ENCODE assay signal across 8 mouse cellular contexts in genomic region chr4:98109064-98109463, GRCm38 (mm10).
DNase-seq lines count a peak whose midpoint lies in the region; ATAC-seq lines count a peak whose summit lies in the region.

No protein-coding gene starts in this region.

- no peaks in the 10 kb centered on the region for H3K27me3 ChIP-seq in embryonic facial prominence, embryonic 14.5 days (replicated peaks; ENCODE audit: control insufficient read depth, insufficient read depth, low read length)
- no peaks in the 10 kb centered on the region for H3K27me3 ChIP-seq in heart, embryonic 12.5 days (replicated peaks)
- 0 out of 2 replicates have a peak, but pooled peaks cover 10% of the 10 kb centered on the region for H3K27me3 ChIP-seq in liver, embryonic 13.5 days
- H3K27me3 ChIP-seq in neural tube, embryonic 12.5 days (replicated peaks): no peaks in the 10 kb centered on the region

- H3K9ac ChIP-seq in embryonic facial prominence, embryonic 14.5 days (ENCODE audit: low read depth, low read length): no peak overlapping the region
- no peak overlapping the region for H3K9ac ChIP-seq in heart, embryonic 12.5 days
- H3K9ac ChIP-seq in liver, embryonic 13.5 days: no peak overlapping the region
- no peak overlapping the region for H3K9ac ChIP-seq in neural tube, embryonic 12.5 days

- H3K4me3 ChIP-seq in embryonic facial prominence, embryonic 14.5 days (ENCODE audit: low read depth, low read length): no peak overlapping the region
- no peak overlapping the region for H3K4me3 ChIP-seq in heart, embryonic 12.5 days
- no peak overlapping the region for H3K4me3 ChIP-seq in liver, embryonic 13.5 days (replicated peaks)
- no peak overlapping the region for H3K4me3 ChIP-seq in neural tube, embryonic 12.5 days

- ATAC-seq in CD4-positive, CD25-positive, alpha-beta regulatory T cell, adult 4 months: peak; percentile 44
- ATAC-seq in embryonic facial prominence, embryonic 14.5 days (ENCODE audit: low read depth): peak; percentile 66
- ATAC-seq in heart, embryonic 12.5 days (ENCODE audit: insufficient number of reproducible peaks, low FRiP score): peak; percentile 71
- peak; percentile 34; the same call in 1 of the 2 replicates for ATAC-seq in liver, embryonic 13.5 days (ENCODE audit: low read depth)
- peak; percentile 25 for ATAC-seq in neural tube, embryonic 12.5 days (ENCODE audit: low FRiP score, low read depth)

- DNase-seq in adrenal gland, postnatal 36 days: peak; percentile 82 to 87
- DNase-seq in embryonic facial prominence, embryonic 14.5 days (ENCODE audit: low spot score): peak; percentile 86
- DNase-seq in kidney, adult 8-10 months: peak; percentile 57 to 76
- DNase-seq in liver, embryonic 13.5 days: no peak
- peak; percentile 70 to 74 for DNase-seq in urinary bladder, postnatal 4 days (ENCODE audit: low spot score in 2 of 2)

- no peak overlapping the region; the same call in 1 of the 2 replicates for H3K4me2 ChIP-seq in embryonic facial prominence, embryonic 14.5 days (ENCODE audit: low read depth, low read length)
- no peak overlapping the region for H3K4me2 ChIP-seq in heart, embryonic 12.5 days
- no peak overlapping the region for H3K4me2 ChIP-seq in liver, embryonic 13.5 days
- peak overlapping the region; percentile 35 for H3K4me2 ChIP-seq in neural tube, embryonic 12.5 days (replicated peaks)

- peaks cover 49% of the 10 kb centered on the region for H3K4me1 ChIP-seq in embryonic facial prominence, embryonic 14.5 days (ENCODE audit: control insufficient read depth, insufficient read depth, low read length)
- H3K4me1 ChIP-seq in heart, embryonic 12.5 days (replicated peaks): peaks cover 41% of the 10 kb centered on the region
- H3K4me1 ChIP-seq in liver, embryonic 13.5 days (replicated peaks): peaks cover 8% of the 10 kb centered on the region
- peaks cover 58% of the 10 kb centered on the region for H3K4me1 ChIP-seq in neural tube, embryonic 12.5 days

- H3K9me3 ChIP-seq in embryonic facial prominence, embryonic 14.5 days (ENCODE audit: control insufficient read depth, low read length): no peaks in the 10 kb centered on the region
- H3K9me3 ChIP-seq in heart, embryonic 12.5 days (replicated peaks): no peaks in the 10 kb centered on the region
- H3K9me3 ChIP-seq in liver, embryonic 13.5 days (replicated peaks): no peaks in the 10 kb centered on the region
- no peaks in the 10 kb centered on the region for H3K9me3 ChIP-seq in neural tube, embryonic 12.5 days

- 0 out of 2 replicates have a peak, but pooled peaks cover 6% of the 10 kb centered on the region for H3K36me3 ChIP-seq in embryonic facial prominence, embryonic 14.5 days (ENCODE audit: control insufficient read depth, insufficient read depth, low read length)
- 0 out of 2 replicates have a peak, but pooled peaks cover 2% of the 10 kb centered on the region for H3K36me3 ChIP-seq in heart, embryonic 12.5 days
- no peaks in the 10 kb centered on the region for H3K36me3 ChIP-seq in liver, embryonic 13.5 days
- no peaks in the 10 kb centered on the region for H3K36me3 ChIP-seq in neural tube, embryonic 12.5 days

- WGBS in embryonic facial prominence, embryonic 14.5 days: 9% methylated on average over 7 of the region's 7 CpGs
- WGBS in heart, embryonic 12.5 days: 12% methylated on average over 7 of the region's 7 CpGs
- WGBS in liver, embryonic 13.5 days (ENCODE audit: insufficient replicate concordance): 29% methylated on average over 7 of the region's 7 CpGs
- WGBS in neural tube, embryonic 12.5 days: 6% methylated on average over 7 of the region's 7 CpGs

- H3K27ac ChIP-seq in embryonic facial prominence, embryonic 14.5 days (replicated peaks; ENCODE audit: low read depth, low read length): peak overlapping the region; percentile 82
- H3K27ac ChIP-seq in heart, embryonic 12.5 days (ENCODE audit: poor library complexity, severe bottlenecking): peak overlapping the region; percentile 84
- H3K27ac ChIP-seq in liver, embryonic 13.5 days: no peak overlapping the region
- peak overlapping the region; percentile 74 for H3K27ac ChIP-seq in neural tube, embryonic 12.5 days
